Comparison of ENCODE assay signal across 10 mouse cellular contexts in the genomic region with DNA sequence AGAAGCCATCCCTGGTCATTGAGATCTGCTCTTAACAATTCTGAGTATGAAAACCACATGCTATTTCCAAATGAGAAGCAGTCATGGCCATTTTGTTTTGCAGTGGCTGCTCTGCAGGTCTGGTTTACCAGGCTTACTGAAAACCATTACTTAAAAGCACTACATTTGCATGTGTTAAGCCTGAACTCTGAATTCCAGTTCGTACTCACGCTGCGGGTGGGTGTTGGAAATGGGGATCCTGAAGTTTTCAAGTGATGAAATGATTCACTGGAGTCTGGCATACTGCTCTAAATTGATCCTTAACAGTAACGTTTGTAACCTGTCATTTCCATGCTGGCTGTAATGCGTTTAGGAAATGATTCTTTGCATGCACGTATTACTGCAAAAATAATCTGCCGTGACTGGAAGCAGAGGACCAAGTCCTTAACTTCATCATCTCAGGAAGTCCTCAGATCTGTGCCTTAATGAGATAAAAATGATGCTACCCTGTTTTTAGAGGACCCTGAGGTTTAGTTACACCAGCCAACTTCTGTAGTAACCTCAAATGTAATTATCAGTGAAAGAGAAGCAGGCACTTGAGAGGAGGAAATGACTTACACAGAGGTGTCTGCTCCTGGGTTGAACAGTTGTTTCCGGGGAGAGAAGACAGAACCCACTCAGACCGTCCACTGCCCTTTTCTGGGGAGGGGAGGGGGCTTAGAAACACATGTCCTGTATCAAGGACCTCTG.
DNase-seq lines count a peak whose midpoint lies in the region; ATAC-seq and TF ChIP-seq lines count a peak whose summit lies in the region.
"Had no signal": no experiment of that assay in that cellular context is flagged by ENCODE, and none has a peak within 500 bp of the region (broad histone marks: within the 10 kb centered on the region; RNA-seq: fewer than 3 reads in every experiment).

No protein-coding gene starts in this region.

- no peak for TF ChIP-seq CTCF in forebrain, postnatal 0 days (IDR thresholded peaks at IDR 0.05; ENCODE audit: low read depth)
- no peak for TF ChIP-seq CTCF in left cerebral cortex, adult 2 months (IDR thresholded peaks at IDR 0.05)
- TF ChIP-seq CTCF in brain, embryonic 14.5 days (IDR thresholded peaks at IDR 0.05; ENCODE audit: borderline replicate concordance, extremely low read depth, insufficient read depth, insufficient read length) = no peak

- 59% methylated on average over 9 of the region's 9 CpGs for WGBS in forebrain, embryonic 10.5 days
- 37% methylated on average over 9 of the region's 9 CpGs for WGBS in forebrain, postnatal 0 days
- WGBS in liver, embryonic 15.5 days (ENCODE audit: insufficient replicate concordance) = 22% methylated on average over 9 of the region's 9 CpGs

- ATAC-seq in forebrain, postnatal 0 days = no peak
- ATAC-seq in liver, embryonic 15.5 days (ENCODE audit: insufficient read depth) = no peak

- H3K4me1 ChIP-seq in forebrain, embryonic 10.5 days = peaks cover 49% of the 10 kb centered on the region
- peaks cover 18% of the 10 kb centered on the region; the same call in 1 of the 2 replicates for H3K4me1 ChIP-seq in forebrain, postnatal 0 days (ENCODE audit: insufficient read depth)
- peaks cover 24% of the 10 kb centered on the region for H3K4me1 ChIP-seq in liver, embryonic 15.5 days (replicated peaks)

- no peak overlapping the region for H3K4me2 ChIP-seq in forebrain, postnatal 0 days (ENCODE audit: low read depth)
- H3K4me2 ChIP-seq in liver, embryonic 15.5 days = peak overlapping the region; percentile 44
- H3K4me2 ChIP-seq: lung, embryonic 14.5 days had no signal

- H3K36me3 ChIP-seq in forebrain, embryonic 10.5 days (replicated peaks) = no peaks in the 10 kb centered on the region
- H3K36me3 ChIP-seq in forebrain, postnatal 0 days (ENCODE audit: insufficient read depth) = no peaks in the 10 kb centered on the region
- H3K36me3 ChIP-seq in liver, embryonic 15.5 days (replicated peaks) = no peaks in the 10 kb centered on the region

- H3K27me3 ChIP-seq in forebrain, embryonic 10.5 days (ENCODE audit: poor library complexity, severe bottlenecking) = no peaks in the 10 kb centered on the region
- H3K27me3 ChIP-seq in forebrain, postnatal 0 days (ENCODE audit: insufficient read depth, low read length) = no peaks in the 10 kb centered on the region
- H3K27me3 ChIP-seq in liver, embryonic 15.5 days = 0 out of 2 replicates have a peak, but pooled peaks cover 3% of the 10 kb centered on the region

- DNase-seq in forebrain, embryonic 10.5 days (ENCODE audit: extremely low spot score, low spot score) = no peak
- DNase-seq in forebrain, postnatal 0 days = no peak
- no peak for DNase-seq in left cerebral cortex, adult 2 months (ENCODE audit: extremely low spot score in 1 of 2, low spot score in 2 of 2)
- no peak for DNase-seq in left cerebral cortex, adult 11 months (ENCODE audit: low spot score)
- peak; percentile 41 for DNase-seq in brain, embryonic 14.5 days (ENCODE audit: low read depth)
- DNase-seq in embryo, embryonic 10.5 days (ENCODE audit: low spot score) = no peak
- DNase-seq in retina, embryonic 14.5 days (ENCODE audit: low spot score) = no peak
- DNase-seq: kidney, postnatal 25 days; lung, embryonic 14.5 days had no signal

- no peaks in the 10 kb centered on the region for H3K9me3 ChIP-seq in forebrain, embryonic 10.5 days
- no peaks in the 10 kb centered on the region for H3K9me3 ChIP-seq in forebrain, postnatal 0 days (ENCODE audit: low read length)
- no peaks in the 10 kb centered on the region for H3K9me3 ChIP-seq in liver, embryonic 15.5 days (replicated peaks)

- TF ChIP-seq POLR2A in brain, embryonic 14.5 days (IDR thresholded peaks at IDR 0.05; ENCODE audit: borderline replicate concordance, extremely low read depth, insufficient read depth, insufficient read length, poor library complexity, severe bottlenecking) = no peak

- peak overlapping the region; percentile 70; the same call in 1 of the 2 replicates for H3K27ac ChIP-seq in forebrain, embryonic 10.5 days
- H3K27ac ChIP-seq in forebrain, postnatal 0 days (ENCODE audit: low read depth, low read length) = no peak overlapping the region
- peak overlapping the region; percentile 54 for H3K27ac ChIP-seq in left cerebral cortex, adult 2 months
- H3K27ac ChIP-seq in liver, embryonic 15.5 days (replicated peaks) = no peak overlapping the region

- H3K9ac ChIP-seq in forebrain, postnatal 0 days = no peak overlapping the region
- no peak overlapping the region for H3K9ac ChIP-seq in liver, embryonic 15.5 days
- H3K9ac ChIP-seq: lung, embryonic 14.5 days had no signal

- H3K4me3 ChIP-seq in forebrain, embryonic 10.5 days = no peak overlapping the region
- H3K4me3 ChIP-seq in forebrain, postnatal 0 days (ENCODE audit: low read depth, low read length) = no peak overlapping the region
- no peak overlapping the region for H3K4me3 ChIP-seq in left cerebral cortex, adult 2 months
- H3K4me3 ChIP-seq in liver, embryonic 15.5 days (replicated peaks) = no peak overlapping the region

- intact Hi-C loops in left cerebral cortex, adult 2 months (cut with DNase I) = loop anchor here (5.0 kb wide), 1 partner anchor 101 kb away; no protein-coding TSS in a partner anchor

Comparison
In these comparisons a context has a peak if more than half of its experiments do, and no peak if none do; other contexts are left out.
1. H3K27ac ChIP-seq: peak in forebrain, embryonic 10.5 days (single experiment) and left cerebral cortex, adult 2 months (single experiment); none in forebrain, postnatal 0 days (single experiment) and liver, embryonic 15.5 days (single experiment).